Mouse (Mus musculus) erythroblast, embryonic 14.5 days (primary cell): ENCODE measurements around the gene A630001G21Rik.

Experiments
- GATA1 ChIP-seq: IDR thresholded peaks from 2 replicates; pipeline ENCODE4 v1.6.1; 2012; ENCODE audit warnings: low read length, inconsistent platforms, mixed read lengths
- TAL1 ChIP-seq: IDR thresholded peaks from 3 replicates; pipeline ENCODE4 v1.6.1; 2012; ENCODE audit warnings: low read length, inconsistent platforms, mixed read lengths

GRCm38 (mm10) chr1:85736355-85737184 lies 41.9 kb downstream of the A630001G21Rik start:
- TF ChIP-seq GATA1 (no peak), TAL1 (no peak)
